Mouse (Mus musculus) megakaryocyte progenitor cell, adult 5-6 weeks (primary cell): ENCODE results near the gene Tm6sf2. TPM values are rescaled to one million over a fixed set of nuclear protein-coding genes. Genes with fewer than 3 reads are reported as not detected.

Source experiments
- ATAC-seq: replicated peaks from 2 replicates; pipeline ENCODE4 v1.8.0; 2016; ENCODE audit warnings: mild to moderate bottlenecking, moderate TSS enrichment, inconsistent platforms; ENCODE audit not compliant: poor library complexity
- total RNA-seq, 2 experiments: library from RNA; stranded (forward) in 1 of 2; stranded (reverse) in 1 of 2; fragments of 157-497, 149-512 nt in 1 of 2; fragments of 200-1000 nt in 1 of 2; gene quantifications; 2 replicates each; pipeline versions ENCODE4 v1.2.3 to v1.2.4; 2015 to 2017

Tm6sf2 gene
- total RNA-seq, 2 experiments from 2014 or later, result 0.54 TPM; not detected in 1

- ATAC-seq, result peak; percentile 57
Observed at GRCm38 (mm10) chr8:70087836-70088650, 15.3 kb downstream of the Tm6sf2 start.

DNA sequence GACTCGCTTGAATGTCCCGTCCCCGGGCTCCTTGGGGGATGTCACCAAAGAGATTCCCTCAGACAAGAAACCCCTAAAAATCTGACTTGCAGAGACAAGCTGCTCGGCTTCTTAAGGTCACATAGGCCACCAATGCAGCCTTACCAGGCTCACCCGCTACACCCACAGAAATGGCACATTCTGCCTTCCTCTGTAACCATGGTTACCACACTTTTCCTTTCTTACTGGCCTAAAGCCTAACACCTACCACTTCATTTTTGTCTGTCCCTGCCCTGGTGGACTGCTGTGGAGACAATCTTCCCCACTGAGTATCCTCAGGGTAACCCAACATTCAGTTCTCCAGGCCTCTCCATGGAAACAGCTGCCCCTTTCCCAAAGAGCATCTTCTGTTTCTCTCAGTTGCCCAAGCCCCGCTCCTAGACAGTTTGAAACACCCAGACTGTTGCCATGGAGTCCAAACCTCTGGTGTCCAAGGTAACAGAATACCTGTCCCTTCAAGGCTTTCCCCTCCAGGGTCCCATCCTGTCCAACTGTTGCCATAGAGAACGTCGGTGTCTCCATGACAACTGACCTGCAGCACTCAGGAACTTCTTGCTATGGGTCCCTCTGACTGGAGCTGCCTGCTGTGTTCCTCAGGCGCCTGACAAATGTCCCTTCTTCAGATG lies 16.7 kb downstream of the Tm6sf2 start:
- no peak for ATAC-seq

DNA sequence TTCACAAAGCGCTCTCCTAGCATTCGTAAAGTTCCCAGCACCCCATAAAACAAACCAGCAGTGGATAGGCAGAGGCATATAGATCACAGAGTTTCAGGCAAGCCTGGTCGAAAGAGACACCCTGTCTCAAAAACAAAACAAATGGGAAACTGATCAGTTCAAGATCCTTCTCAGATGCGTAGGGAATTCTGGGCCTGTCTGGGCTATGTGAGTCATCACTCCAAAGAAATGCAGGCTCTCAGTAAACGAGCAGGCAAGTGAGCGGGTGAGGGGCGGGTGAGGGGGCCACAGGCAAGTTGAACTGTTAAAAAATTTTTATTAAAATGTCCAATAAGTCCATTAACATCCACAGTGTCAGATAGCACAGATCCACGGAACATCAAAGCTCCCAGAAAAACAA lies 20.1 kb downstream of the Tm6sf2 start:
- ATAC-seq, result no peak

- no peak for ATAC-seq
Observed at GRCm38 (mm10) chr8:70099276-70099675, 26.6 kb downstream of the Tm6sf2 start.

DNA sequence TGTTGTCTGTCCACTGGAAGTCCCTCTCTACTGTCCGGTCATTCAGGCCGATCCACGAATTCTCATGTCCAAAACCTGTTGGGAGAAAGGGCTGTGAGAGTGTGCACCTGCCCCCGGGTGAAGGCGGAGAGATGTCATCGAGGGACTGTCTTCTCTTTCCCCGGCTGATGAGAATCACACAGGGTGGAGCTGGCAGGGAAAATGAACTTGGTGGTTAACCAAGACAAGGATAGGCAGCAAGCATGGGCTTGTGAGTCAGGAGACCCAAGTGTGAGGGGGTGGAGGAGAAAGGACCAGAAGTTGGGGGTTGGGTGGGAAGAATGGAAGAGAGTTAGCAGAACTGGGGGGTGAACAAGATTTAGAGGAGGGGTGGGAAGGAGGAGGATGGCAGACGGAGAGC lies 27.5 kb downstream of the Tm6sf2 start:
- ATAC-seq, result no peak

GRCm38 (mm10) chr8:70104506-70104905 lies 31.8 kb downstream of the Tm6sf2 start:
- ATAC-seq, result peak; percentile 97

GRCm38 (mm10) chr8:70104922-70105321 lies 32.2 kb downstream of the Tm6sf2 start:
- no peak for ATAC-seq

DNA sequence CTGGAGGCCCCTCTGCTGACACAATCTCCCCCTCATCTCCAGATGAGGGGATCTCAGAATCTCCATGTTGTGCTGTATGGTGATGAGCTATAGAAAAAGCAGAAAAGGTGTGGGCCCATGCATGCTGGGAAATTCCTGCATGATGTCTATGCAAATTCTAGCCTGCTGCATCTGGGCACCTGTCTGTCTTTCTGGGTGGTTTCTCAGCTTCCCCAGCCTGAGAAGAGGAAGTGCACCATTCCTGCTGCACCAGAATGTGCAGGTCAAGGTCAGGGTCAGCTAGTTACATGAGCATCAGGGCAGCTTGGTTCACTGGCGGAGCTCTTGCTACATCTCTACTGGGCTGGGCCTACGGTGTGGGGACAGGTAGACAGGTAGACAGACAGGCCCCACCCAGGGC lies 37.7 kb downstream of the Tm6sf2 start:
- ATAC-seq, result no peak

- no peak for ATAC-seq
Observed at GRCm38 (mm10) chr8:70111192-70111795, 38.6 kb downstream of the Tm6sf2 start.

DNA sequence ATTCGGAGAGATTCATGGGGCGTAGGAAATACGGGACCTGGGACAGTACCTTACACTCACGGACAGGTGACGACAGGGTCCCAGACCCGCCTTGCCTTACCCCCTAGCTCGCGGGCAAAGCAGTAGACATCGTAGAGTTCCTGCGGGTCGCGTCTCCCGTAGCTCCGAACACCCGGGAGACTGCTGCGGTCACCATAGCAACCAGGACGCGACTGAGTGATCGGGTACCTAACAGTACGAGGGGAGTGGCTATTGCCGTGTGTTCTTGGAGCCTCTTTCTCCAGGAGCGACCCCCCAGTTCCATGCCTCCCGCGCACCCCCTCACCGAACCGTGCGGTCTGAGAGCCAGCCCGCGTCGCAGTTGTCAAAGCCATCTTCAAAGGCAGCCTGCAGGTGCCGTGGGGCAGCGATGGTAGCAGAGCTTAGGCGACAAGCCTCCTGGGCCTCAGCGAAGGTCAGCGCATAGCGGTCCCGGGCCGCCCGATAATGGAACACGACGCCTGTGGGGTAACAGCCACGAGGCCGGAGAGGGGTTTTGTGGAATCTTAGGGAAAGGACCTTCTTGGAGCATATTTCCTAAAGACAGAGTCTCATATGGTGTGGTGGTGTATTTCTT lies 39.8 kb downstream of the Tm6sf2 start:
- no peak for ATAC-seq

DNA sequence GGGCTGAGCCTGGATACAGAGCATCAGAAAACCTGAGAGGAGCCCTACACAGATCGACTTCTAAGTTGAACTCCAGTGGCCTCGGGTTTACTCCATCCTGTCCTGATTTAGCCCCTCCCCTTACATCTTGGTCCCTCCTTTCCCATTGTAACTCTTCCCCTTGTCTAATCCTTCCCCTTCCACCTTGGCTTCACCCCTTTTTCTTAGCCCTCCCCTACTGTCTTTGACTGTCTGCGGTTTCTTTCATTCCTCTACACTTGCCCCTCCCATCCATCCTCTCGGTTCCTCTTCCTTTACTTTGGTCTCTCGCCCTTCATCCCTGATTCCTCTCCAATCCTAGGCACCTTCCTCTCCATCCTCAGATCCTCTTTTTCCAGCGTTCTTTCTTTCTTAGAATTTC lies 41.8 kb downstream of the Tm6sf2 start:
- peak; percentile 53 for ATAC-seq

DNA sequence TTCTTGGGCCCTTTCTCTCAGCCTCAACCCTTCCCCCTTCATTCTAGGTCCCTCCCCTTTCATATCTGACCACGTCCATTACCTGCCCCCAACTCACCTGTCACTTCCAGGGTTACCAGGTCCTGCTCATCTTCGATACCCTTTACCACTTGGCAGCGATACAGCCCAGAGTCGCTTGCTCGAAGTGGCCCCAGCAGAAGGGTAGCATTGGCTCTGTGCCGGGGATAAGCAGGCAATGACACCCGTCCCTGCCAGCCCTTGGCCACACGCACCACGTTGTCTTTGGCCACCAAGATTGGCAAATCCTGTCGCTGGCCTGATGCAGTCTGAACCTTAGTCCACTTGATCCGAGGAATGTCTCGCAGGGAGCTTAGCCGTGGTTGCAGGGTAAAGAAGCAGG lies 42.2 kb downstream of the Tm6sf2 start:
- ATAC-seq, result no peak

DNA sequence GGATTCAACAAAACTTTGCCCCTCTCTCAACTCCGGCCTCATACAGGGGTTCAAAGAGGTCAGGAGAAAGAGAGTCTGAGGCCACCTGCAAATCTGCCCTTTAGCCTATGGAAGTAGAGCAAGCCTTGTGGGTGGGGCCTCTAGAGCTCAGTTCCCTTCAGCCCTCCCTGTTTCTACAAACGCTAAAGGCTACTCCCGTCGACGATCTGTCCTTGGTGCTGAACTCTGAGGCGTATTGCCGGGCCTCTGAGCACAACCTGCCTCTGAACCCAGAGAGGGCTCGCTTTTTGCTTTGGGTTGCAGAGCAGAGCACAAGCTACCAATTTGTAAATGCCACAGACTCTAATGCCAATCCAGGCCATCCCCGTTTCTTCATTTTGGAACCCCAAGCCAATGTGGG lies 44.9 kb downstream of the Tm6sf2 start:
- ATAC-seq, result peak; percentile 87

DNA sequence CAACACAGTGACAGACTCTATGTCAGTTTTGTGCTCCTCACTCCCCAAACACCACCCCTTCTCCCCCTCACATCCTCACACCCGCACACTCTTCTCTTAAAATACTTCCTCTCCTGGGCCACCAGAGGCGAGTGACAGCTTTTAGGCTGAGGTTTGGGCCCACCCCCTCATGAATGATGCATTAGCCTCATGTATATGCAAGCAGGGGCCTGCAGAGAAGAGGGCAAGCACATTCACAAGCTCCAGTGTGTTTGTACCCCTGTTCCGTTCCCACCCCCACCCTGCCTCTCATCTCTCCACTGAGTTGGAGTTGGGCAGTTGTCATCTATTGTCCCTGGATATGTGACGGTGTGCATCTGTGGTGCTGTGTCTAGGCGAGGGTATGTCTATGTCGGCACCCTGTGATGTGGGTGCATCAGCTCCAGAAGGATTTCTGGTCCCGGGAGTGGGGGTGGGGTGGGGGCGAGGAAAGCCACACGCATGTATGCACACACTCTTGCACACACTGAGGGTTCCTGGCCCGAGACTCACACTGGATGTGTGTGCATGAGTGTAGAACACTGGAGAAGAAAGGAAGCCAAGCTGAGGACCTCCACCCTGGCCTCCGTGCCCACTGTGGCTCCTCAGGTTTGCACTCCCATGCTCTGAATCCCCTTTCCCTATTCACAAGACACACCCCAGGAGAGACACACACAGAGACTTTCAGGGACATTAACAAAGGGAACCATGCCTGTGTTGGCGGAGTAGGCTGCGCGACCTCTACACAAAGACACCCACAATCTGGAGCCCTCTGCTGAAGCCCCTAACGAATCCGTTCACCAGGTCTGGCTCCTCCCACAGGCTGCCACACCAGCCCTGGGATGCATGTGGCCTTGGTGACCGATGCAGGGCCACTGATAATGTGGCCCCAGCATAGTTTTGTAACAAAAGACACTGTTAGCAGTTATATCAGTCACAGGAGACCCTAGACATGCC lies 46.3 kb downstream of the Tm6sf2 start:
- no peak for ATAC-seq

- no peak for ATAC-seq
Observed at GRCm38 (mm10) chr8:70120667-70121066, 47.9 kb downstream of the Tm6sf2 start, which contains the start of gene Ncan. Gene Ncan, minus strand, starts transcription at chr8:70120873.

- ATAC-seq, result peak; percentile 66
Observed at GRCm38 (mm10) chr8:70122863-70123262, 50.1 kb downstream of the Tm6sf2 start.

- ATAC-seq, result no peak
Observed at GRCm38 (mm10) chr8:70124992-70125391, 52.3 kb downstream of the Tm6sf2 start.

- ATAC-seq, result no peak
Observed at GRCm38 (mm10) chr8:70128435-70128834, 55.7 kb downstream of the Tm6sf2 start.

DNA sequence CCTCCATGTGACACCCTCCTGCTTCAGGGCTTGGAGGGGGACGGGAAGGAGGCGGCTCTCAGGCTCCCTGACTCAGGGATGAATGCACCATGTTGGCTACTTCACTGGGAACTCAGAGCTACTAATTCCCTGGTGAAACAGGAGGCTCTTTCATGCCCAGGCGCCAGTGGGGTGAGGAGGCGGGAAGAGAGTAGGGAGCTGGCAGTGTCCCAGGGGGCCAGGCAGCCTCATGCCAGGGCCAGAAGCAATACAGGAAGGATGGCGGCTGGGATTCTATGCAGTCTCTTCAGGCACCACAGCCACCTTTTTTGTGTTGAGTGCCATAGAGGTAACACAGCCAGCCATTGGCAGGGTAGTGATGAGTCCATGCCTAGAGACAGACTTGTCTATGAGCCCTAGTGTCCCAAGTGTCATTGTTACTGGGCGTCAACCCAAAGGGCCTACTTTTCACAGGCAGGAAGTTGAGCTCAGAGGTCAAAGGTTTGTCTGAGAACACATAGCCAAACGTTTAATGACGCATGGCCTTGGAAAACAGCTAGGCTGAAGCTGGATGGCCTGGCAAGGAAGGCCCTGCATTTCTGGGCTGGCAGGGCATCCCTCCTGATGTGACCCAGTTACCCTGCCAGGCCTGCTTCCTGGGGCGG lies 56.7 kb downstream of the Tm6sf2 start:
- no peak for ATAC-seq
